Mouse (Mus musculus) limb, embryonic 10.5 days (tissue): ENCODE data around the gene Topaz1. TPM values are rescaled to one million over a fixed set of nuclear protein-coding genes. Genes with fewer than 3 reads are reported as not detected.

Experiments
- DNase-seq: peaks from one replicate; pipeline ENCODE4 v3.0.0-alpha.2; 2017; ENCODE audit warnings: low spot score
- H3K27ac ChIP-seq: fragments of 300-500 bp; sonication (generic); 2 replicates; pipeline ENCODE4 v1.5.1; 2016; ENCODE audit warnings: mild to moderate bottlenecking
- H3K27me3 ChIP-seq: fragments of 300-500 bp; sonication (generic); 2 replicates; pipeline ENCODE4 v1.6.1; 2016; ENCODE audit warnings: low read depth, mild to moderate bottlenecking; ENCODE audit not compliant: poor library complexity, severe bottlenecking
- H3K36me3 ChIP-seq: fragments of 300-500 bp; sonication (generic); 2 replicates; pipeline ENCODE4 v1.6.1; 2016; ENCODE audit warnings: mild to moderate bottlenecking, moderate library complexity
- H3K4me1 ChIP-seq: fragments of 300-500 bp; sonication (generic); 2 replicates; pipeline ENCODE4 v1.6.1; 2016
- H3K4me3 ChIP-seq: fragments of 300-500 bp; sonication (generic); 2 replicates; pipeline ENCODE4 v1.5.1; 2016; ENCODE audit warnings: mild to moderate bottlenecking, moderate library complexity
- H3K9me3 ChIP-seq: fragments of 300-500 bp; sonication (generic); replicated peaks from 2 replicates; pipeline ENCODE4 v1.6.1; 2016; ENCODE audit warnings: mild to moderate bottlenecking
- WGBS: fragments of 180-500 bp; shearing (Covaris S2); methylation state at CpG from one replicate; pipeline ENCODE4 v1.1.7; 2016; 5-methylcytosine and 5-hydroxymethylcytosine counted together
- polyA plus RNA-seq: library from polyadenylated mRNA; unstranded; fragments of >200 nt; fragmentation: Nextera tagmentation; extraction: Ambion mirVana; gene quantifications from 2 replicates; pipeline ENCODE4 v1.2.1, GENCODE M21; 2016

Gene Topaz1
- polyA plus RNA-seq, 1 experiment from 2014 or later, result 0.04 TPM

- DNase-seq, result peak; percentile 57
- WGBS, result 26% methylated on average over 4 of the region's 4 CpGs
These were observed 10.4 kb upstream of the Topaz1 start for GRCm38 (mm10) chr9:122736742-122737141.

GRCm38 (mm10) chr9:122745879-122746278 lies 1.3 kb upstream of the Topaz1 start:
- no peak overlapping the region for H3K4me3 ChIP-seq
- H3K9me3 ChIP-seq, result no peaks in the 10 kb centered on the region
- 91% methylated on average over 1 of the region's 1 CpGs for WGBS
- peaks cover 4% of the 10 kb centered on the region; the same call in 1 of the 2 replicates for H3K4me1 ChIP-seq
- H3K27me3 ChIP-seq, result peaks cover 5% of the 10 kb centered on the region; the same call in 1 of the 2 replicates
- H3K27ac ChIP-seq, result no peak overlapping the region
- H3K36me3 ChIP-seq, result no peaks in the 10 kb centered on the region
- no peak for DNase-seq

More at GRCm38 (mm10) chr9:122736742-122737141, 10.4 kb upstream of the Topaz1 start:
- H3K27me3 ChIP-seq, result 0 out of 2 replicates have a peak, but pooled peaks cover 6% of the 10 kb centered on the region
- H3K27ac ChIP-seq, result no peak overlapping the region
- peaks cover 2% of the 10 kb centered on the region; the same call in 1 of the 2 replicates for H3K9me3 ChIP-seq
- no peak overlapping the region for H3K4me3 ChIP-seq
- H3K4me1 ChIP-seq, result no peaks in the 10 kb centered on the region
- H3K36me3 ChIP-seq, result no peaks in the 10 kb centered on the region

- no peaks in the 10 kb centered on the region for H3K4me1 ChIP-seq
- H3K9me3 ChIP-seq, result no peaks in the 10 kb centered on the region
- no peak overlapping the region for H3K27ac ChIP-seq
- H3K4me3 ChIP-seq, result no peak overlapping the region
- H3K36me3 ChIP-seq, result no peaks in the 10 kb centered on the region
- 55% methylated on average over 2 of the region's 2 CpGs for WGBS
- no peak for DNase-seq
- H3K27me3 ChIP-seq, result no peaks in the 10 kb centered on the region
These were observed 10.5 kb downstream of the Topaz1 start for GRCm38 (mm10) chr9:122757614-122758013.

GRCm38 (mm10) chr9:122760111-122760510 lies 13.0 kb downstream of the Topaz1 start:
- H3K9me3 ChIP-seq, result no peaks in the 10 kb centered on the region
- no peak overlapping the region for H3K27ac ChIP-seq
- no peaks in the 10 kb centered on the region for H3K36me3 ChIP-seq
- H3K27me3 ChIP-seq, result no peaks in the 10 kb centered on the region
- H3K4me3 ChIP-seq, result no peak overlapping the region
- DNase-seq, result no peak
- no peaks in the 10 kb centered on the region for H3K4me1 ChIP-seq

GRCm38 (mm10) chr9:122785231-122785630 lies 38.1 kb downstream of the Topaz1 start:
- Histone ChIP-seq H3K27ac (no peak overlapping the region), H3K9me3 (no peaks in the 10 kb centered on the region), H3K4me3 (no peak overlapping the region), H3K4me1 (no peaks in the 10 kb centered on the region), H3K27me3 (no peaks in the 10 kb centered on the region), H3K36me3 (no peaks in the 10 kb centered on the region)
- DNase-seq, result no peak
- 78% methylated on average over 5 of the region's 5 CpGs for WGBS

GRCm38 (mm10) chr9:122786534-122786933 lies 39.4 kb downstream of the Topaz1 start:
- Histone ChIP-seq H3K4me3 (no peak overlapping the region), H3K9me3 (no peaks in the 10 kb centered on the region), H3K27me3 (no peaks in the 10 kb centered on the region), H3K27ac (no peak overlapping the region), H3K36me3 (no peaks in the 10 kb centered on the region), H3K4me1 (no peaks in the 10 kb centered on the region)
- DNase-seq, result no peak
- 88% methylated on average over 1 of the region's 1 CpGs for WGBS

GRCm38 (mm10) chr9:122805053-122805844 lies 58.1 kb downstream of the Topaz1 start, which contains the start of gene Tcaim:
Tcaim (plus strand) TSS chr9:122805539.
- 8% methylated on average over 42 of the region's 42 CpGs for WGBS
- no peaks in the 10 kb centered on the region for H3K27me3 ChIP-seq
- H3K27ac ChIP-seq, result peak within 1 kb of the TSS; percentile 89
- DNase-seq, result peak; percentile 90
- H3K36me3 ChIP-seq, result no peaks in the 10 kb centered on the region
- H3K4me3 ChIP-seq, result peak within 1 kb of the TSS; percentile 78
- no peaks in the 10 kb centered on the region for H3K9me3 ChIP-seq
- H3K4me1 ChIP-seq, result peaks cover 14% of the 10 kb centered on the region

- peak overlapping the region; percentile 89 for H3K27ac ChIP-seq
- DNase-seq, result no peak
- peak overlapping the region; percentile 78 for H3K4me3 ChIP-seq
- no peaks in the 10 kb centered on the region for H3K9me3 ChIP-seq
- H3K36me3 ChIP-seq, result no peaks in the 10 kb centered on the region
- peaks cover 14% of the 10 kb centered on the region for H3K4me1 ChIP-seq
- WGBS, result 17% methylated on average over 10 of the region's 10 CpGs
- H3K27me3 ChIP-seq, result no peaks in the 10 kb centered on the region
These were observed 58.7 kb downstream of the Topaz1 start for GRCm38 (mm10) chr9:122805845-122806341.

GRCm38 (mm10) chr9:122807186-122807585 lies 60.0 kb downstream of the Topaz1 start:
- no peak for DNase-seq
- Histone ChIP-seq H3K4me3 (no peak overlapping the region), H3K4me1 (peaks cover 14% of the 10 kb centered on the region), H3K27me3 (no peaks in the 10 kb centered on the region), H3K36me3 (no peaks in the 10 kb centered on the region), H3K9me3 (no peaks in the 10 kb centered on the region), H3K27ac (no peak overlapping the region)
- 91% methylated on average over 2 of the region's 2 CpGs for WGBS

GRCm38 (mm10) chr9:122810212-122810611 lies 63.1 kb downstream of the Topaz1 start:
- Histone ChIP-seq H3K4me1 (peaks cover 12% of the 10 kb centered on the region), H3K36me3 (0 out of 2 replicates have a peak, but pooled peaks cover 7% of the 10 kb centered on the region), H3K9me3 (no peaks in the 10 kb centered on the region), H3K27ac (no peak overlapping the region), H3K27me3 (no peaks in the 10 kb centered on the region), H3K4me3 (no peak overlapping the region)
- 93% methylated on average over 3 of the region's 3 CpGs for WGBS
- DNase-seq, result no peak

GRCm38 (mm10) chr9:122812386-122812785 lies 65.2 kb downstream of the Topaz1 start:
- Histone ChIP-seq H3K27ac (no peak overlapping the region), H3K4me3 (no peak overlapping the region), H3K4me1 (no peaks in the 10 kb centered on the region), H3K9me3 (no peaks in the 10 kb centered on the region), H3K27me3 (no peaks in the 10 kb centered on the region), H3K36me3 (0 out of 2 replicates have a peak, but pooled peaks cover 7% of the 10 kb centered on the region)
- WGBS, result 88% methylated on average over 5 of the region's 5 CpGs
- DNase-seq, result no peak

GRCm38 (mm10) chr9:122814775-122815174 lies 67.6 kb downstream of the Topaz1 start:
- no peak for DNase-seq
- Histone ChIP-seq H3K9me3 (no peaks in the 10 kb centered on the region), H3K4me3 (no peak overlapping the region), H3K27me3 (no peaks in the 10 kb centered on the region), H3K36me3 (0 out of 2 replicates have a peak, but pooled peaks cover 7% of the 10 kb centered on the region), H3K4me1 (no peaks in the 10 kb centered on the region), H3K27ac (no peak overlapping the region)
- WGBS, result 96% methylated on average over 2 of the region's 2 CpGs

- DNase-seq, result no peak
- WGBS, result 93% methylated on average over 4 of the region's 4 CpGs
These were observed 68.2 kb downstream of the Topaz1 start for GRCm38 (mm10) chr9:122815239-122815851.

More at GRCm38 (mm10) chr9:122815239-122815851, 68.2 kb downstream of the Topaz1 start:
- no peaks in the 10 kb centered on the region for H3K9me3 ChIP-seq
- H3K27me3 ChIP-seq, result no peaks in the 10 kb centered on the region
- H3K36me3 ChIP-seq, result peaks cover 10% of the 10 kb centered on the region; the same call in 1 of the 2 replicates
- H3K4me3 ChIP-seq, result no peak overlapping the region
- no peaks in the 10 kb centered on the region for H3K4me1 ChIP-seq
- H3K27ac ChIP-seq, result no peak overlapping the region
